Mouse (Mus musculus) lung, postnatal 0 days (tissue): ENCODE measurements around the gene Polr3h.

Experiments used
- CTCF ChIP-seq: IDR thresholded peaks from 2 replicates; pipeline ENCODE4 v1.5.1; 2016; ENCODE audit warnings: antibody characterized with exemption, mild to moderate bottlenecking
- EP300 ChIP-seq: IDR thresholded peaks from 2 replicates; pipeline ENCODE4 v1.6.1; 2016; ENCODE audit warnings: antibody characterized with exemption, mild to moderate bottlenecking, control low read depth

DNA sequence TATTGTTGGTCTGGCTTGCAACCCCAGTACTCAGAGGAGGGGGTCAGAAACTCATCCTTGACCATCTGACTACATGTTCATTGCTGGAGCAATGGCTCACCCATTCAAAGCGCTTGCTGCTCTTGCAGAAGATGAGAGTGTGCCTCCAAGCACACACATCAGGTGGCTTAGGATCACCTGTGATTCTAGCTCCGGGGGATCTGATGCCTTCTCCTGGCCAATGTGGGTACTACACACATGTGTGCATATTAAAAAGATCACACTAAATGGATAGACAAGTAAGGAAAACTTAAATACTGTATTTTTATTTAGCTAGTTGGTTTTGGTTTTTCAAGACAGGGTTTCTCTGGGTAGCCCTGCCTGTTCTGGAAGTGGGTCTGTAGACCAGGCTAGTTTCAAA lies 15.0 kb upstream of the Polr3h start:
- TF ChIP-seq EP300 (no peak), CTCF (peak; percentile 30)
